Mouse (Mus musculus): Measurements from ENCODE around the gene Nutm1.
A peak's percentile ranks its signal among the peaks of the same experiment; 100 is the strongest.

GRCm38 (mm10) chr2:112261748-112262653, 2.9 kb upstream of the Nutm1 start, which contains the start of gene Nop10:
- peak; percentile 99 for TF ChIP-seq POLR2AphosphoS2 (IDR thresholded peaks at IDR 0.05; ENCODE audit: low read length)
- TF ChIP-seq MYC (IDR thresholded peaks at IDR 0.05; ENCODE audit: low read depth, low read length) = peak; percentile 99
- TF ChIP-seq POLR2A (IDR thresholded peaks at IDR 0.05; ENCODE audit: control insufficient read depth in 1 of 2, insufficient read depth in 1 of 2, low read depth in 1 of 2, low read length in 2 of 2, poor library complexity in 1 of 2) = peak; percentile 90 to 99
- TF ChIP-seq SIN3A (IDR thresholded peaks at IDR 0.05; ENCODE audit: low read length) = peak; percentile 99
- TF ChIP-seq GABPA (IDR thresholded peaks at IDR 0.05; ENCODE audit: low read depth, low read length) = no peak
- no peak for TF ChIP-seq ZNF384 (IDR thresholded peaks at IDR 0.05; ENCODE audit: low read depth, low read length)
- peak; percentile 96 for TF ChIP-seq MXI1 (IDR thresholded peaks at IDR 0.05; ENCODE audit: low read depth, low read length)
